ENCODE assay signal across 8 mouse cellular contexts in the genomic region with DNA sequence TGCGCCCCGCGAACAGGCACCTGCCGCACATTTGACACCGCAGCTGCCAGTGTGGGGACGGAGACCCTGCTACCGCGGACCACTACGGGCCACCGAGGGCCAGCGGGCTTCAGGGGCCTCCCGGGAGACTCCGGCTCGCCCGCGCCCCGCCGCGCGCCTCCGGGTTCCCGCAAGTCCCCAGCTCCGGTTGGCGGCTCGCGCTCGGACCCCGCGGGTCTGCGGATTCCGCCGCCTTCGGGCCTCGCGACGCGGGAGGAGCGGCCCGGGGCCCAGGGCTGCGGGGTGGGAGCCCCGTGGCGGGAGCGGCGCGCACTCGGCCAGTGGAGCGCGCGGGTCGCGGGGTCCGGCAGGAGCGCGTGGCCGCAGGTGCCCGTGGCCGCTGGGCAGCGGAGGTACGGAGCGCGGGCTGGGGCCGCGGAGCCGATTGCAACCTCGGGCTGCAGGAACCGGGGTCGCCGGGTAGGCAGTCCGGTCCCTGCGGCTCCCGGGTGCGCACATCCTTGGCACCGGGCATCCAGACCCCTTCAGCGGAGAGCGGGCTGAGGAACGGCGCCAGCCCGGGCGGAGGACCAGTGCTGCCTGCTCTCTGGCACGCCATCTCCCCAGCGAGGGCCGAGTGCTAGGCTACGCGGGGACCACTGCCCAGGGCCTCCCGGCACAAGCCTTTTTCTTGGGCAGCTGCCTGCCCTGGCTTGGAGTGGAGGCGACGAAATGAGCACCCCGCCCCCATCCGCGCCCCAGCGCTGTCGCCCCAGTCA. TPM values are rescaled to one million over a fixed set of nuclear protein-coding genes. Genes with fewer than 3 reads are reported as not detected.
DNase-seq lines count a peak whose midpoint lies in the region; ATAC-seq and TF ChIP-seq lines count a peak whose summit lies in the region.

No protein-coding gene starts in this region.

- intact Hi-C loops in heart, postnatal 10 days (cut with DNase I): no loop called here
- intact Hi-C loops in left cerebral cortex, postnatal 10 days (cut with DNase I): no loop called here

- peak overlapping the region; percentile 77 for H3K4me3 ChIP-seq in heart, embryonic 10.5 days
- peak overlapping the region; percentile 59 for H3K4me3 ChIP-seq in cortical plate, adult 2 months (ENCODE audit: insufficient read depth, low read length)
- H3K4me3 ChIP-seq in midbrain, embryonic 15.5 days: peak overlapping the region; percentile 70

- no peaks in the 10 kb centered on the region for H3K9me3 ChIP-seq in heart, embryonic 10.5 days
- H3K9me3 ChIP-seq in midbrain, embryonic 15.5 days: no peaks in the 10 kb centered on the region

- no peaks in the 10 kb centered on the region for H3K36me3 ChIP-seq in heart, embryonic 10.5 days
- H3K36me3 ChIP-seq in midbrain, embryonic 15.5 days (replicated peaks): no peaks in the 10 kb centered on the region

- H3K27ac ChIP-seq in heart, embryonic 10.5 days: peak overlapping the region; percentile 56
- H3K27ac ChIP-seq in cortical plate, adult 2 months (ENCODE audit: insufficient read depth, low read length): no peak overlapping the region
- H3K27ac ChIP-seq in midbrain, embryonic 15.5 days: no peak overlapping the region

- DNase-seq in heart, embryonic 10.5 days (ENCODE audit: low spot score): peak; percentile 74
- no peak for DNase-seq in heart, adult 9 months (ENCODE audit: low spot score in 2 of 2)
- DNase-seq in Muller cell, postnatal 12 days (ENCODE audit: inconsistent ontology term): peak; percentile 10
- DNase-seq in heart, postnatal 10 days: peak; percentile 16 to 23
- peak; percentile 14 to 49 for DNase-seq in left cerebral cortex, postnatal 10 days (ENCODE audit: extremely low spot score in 1 of 2, low spot score in 2 of 2)
- DNase-seq in urinary bladder, postnatal 10 days (ENCODE audit: low spot score): no peak

- no peak for TF ChIP-seq POLR2A in cortical plate, adult 2 months (IDR thresholded peaks at IDR 0.05; ENCODE audit: extremely low read depth, insufficient read depth, low read length)

- H3K4me1 ChIP-seq in heart, embryonic 10.5 days: peaks cover 17% of the 10 kb centered on the region
- no peaks in the 10 kb centered on the region for H3K4me1 ChIP-seq in cortical plate, adult 2 months (ENCODE audit: control insufficient read depth, insufficient read depth, low read length)
- peaks cover 14% of the 10 kb centered on the region for H3K4me1 ChIP-seq in midbrain, embryonic 15.5 days

- H3K4me2 ChIP-seq in midbrain, embryonic 15.5 days: peak overlapping the region; percentile 99

- H3K9ac ChIP-seq in midbrain, embryonic 15.5 days: peak overlapping the region; percentile 50

- 1% methylated on average over 89 of the region's 92 CpGs for WGBS in heart, embryonic 10.5 days
- under 1% methylated on average over 92 of the region's 92 CpGs for WGBS in midbrain, embryonic 15.5 days

- H3K27me3 ChIP-seq in heart, embryonic 10.5 days (ENCODE audit: insufficient read depth, poor library complexity, severe bottlenecking): peaks cover 73% of the 10 kb centered on the region
- H3K27me3 ChIP-seq in midbrain, embryonic 15.5 days (replicated peaks): peaks cover 38% of the 10 kb centered on the region

- no peak for TF ChIP-seq CTCF in cortical plate, adult 2 months (IDR thresholded peaks at IDR 0.05; ENCODE audit: extremely low read depth, insufficient read depth, low read length)

- peak; percentile 84 for ATAC-seq in midbrain, embryonic 15.5 days (replicated peaks)

RNA-seq across cellular contexts. Expression of gene Ankrd34b, which starts 0.8 kb away (rescaled TPM):
- 0.09 and 0.10 TPM in 2 replicates for polyA plus RNA-seq in heart, embryonic 10.5 days (2016; fragmentation: Nextera tagmentation; extraction: Ambion mirVana)
- 7.8 and 7.9 TPM in 2 replicates for polyA plus RNA-seq in cortical plate, adult 2 months (2012; rRNA removed)
- not detected for total RNA-seq in heart, postnatal 10 days (2021)
- total RNA-seq in left cerebral cortex, postnatal 10 days (2021): 10 to 100 TPM; 12.5 to 13.3 TPM
- 2.2 and 2.6 TPM in 2 replicates for polyA plus RNA-seq in midbrain, embryonic 15.5 days (2015; fragmentation: Nextera tagmentation; extraction: Ambion mirVana)

RNA-seq across cellular contexts. Expression of gene Fam151b, which starts 57.3 kb away (rescaled TPM):
- polyA plus RNA-seq in heart, embryonic 10.5 days (2016; fragmentation: Nextera tagmentation; extraction: Ambion mirVana): not detected in 2 replicates
- polyA plus RNA-seq in cortical plate, adult 2 months (2012; rRNA removed): 9.9 and 11.7 TPM in 2 replicates
- 1 to 10 TPM; 3.0 to 3.7 TPM for total RNA-seq in heart, postnatal 10 days (2021)
- total RNA-seq in left cerebral cortex, postnatal 10 days (2021): 1 to 10 TPM; 8.7 to 8.9 TPM
- polyA plus RNA-seq in midbrain, embryonic 15.5 days (2015; fragmentation: Nextera tagmentation; extraction: Ambion mirVana): 0.14 and 0.33 TPM in 2 replicates

Comparison
In these comparisons a context has a peak if more than half of its experiments do, and no peak if none do; other contexts are left out.
1. DNase-seq: peak in heart, embryonic 10.5 days (single experiment), Muller cell, postnatal 12 days (single experiment), heart, postnatal 10 days (2 of 2) and left cerebral cortex, postnatal 10 days (2 of 2); none in heart, adult 9 months (0 of 2) and urinary bladder, postnatal 10 days (single experiment).
2. Peak in every context shown above with its lines, with median percentiles within 50 percentile points of each other: H3K4me3 ChIP-seq.